Mouse (Mus musculus): ENCODE results near the gene Syngr2. TPM values are rescaled to one million over a fixed set of nuclear protein-coding genes. Genes with fewer than 3 reads are reported as not detected.
A peak's percentile ranks its signal among the peaks of the same experiment; 100 is the strongest.

Gene Syngr2
- polyA plus RNA-seq, 1 experiment from 2014 or later, result 135 TPM

DNA sequence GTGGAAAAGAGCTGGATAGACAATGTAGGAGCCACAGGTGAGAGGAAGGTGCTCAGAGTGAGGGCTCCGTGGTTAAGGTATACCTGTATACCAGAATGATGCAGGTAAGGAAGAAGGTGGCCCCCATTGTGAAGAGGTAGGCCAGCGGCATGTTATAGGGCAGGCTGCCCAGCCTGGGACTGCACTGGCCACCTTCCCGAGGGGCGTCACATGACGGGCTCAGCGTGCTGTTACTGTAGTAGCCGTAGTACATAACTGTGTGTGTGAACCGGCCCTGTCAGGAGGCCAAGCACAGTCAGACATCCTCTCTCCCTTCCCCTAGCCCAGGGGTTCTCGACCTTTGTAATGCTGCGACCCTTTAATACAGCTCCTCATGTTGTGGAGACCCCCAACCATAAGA is 34.5 kb upstream of the Syngr2 start:
- Histone ChIP-seq H3K4me1 (replicated peaks) (peaks cover 19% of the 10 kb centered on the region), H3K36me3 (0 out of 2 replicates have a peak, but pooled peaks cover 2% of the 10 kb centered on the region), H3K4me2 (replicated peaks) (no peak overlapping the region), H3K9me3 (no peaks in the 10 kb centered on the region), H3K27ac (no peak overlapping the region), H3K27me3 (replicated peaks) (no peaks in the 10 kb centered on the region), H3K9ac (no peak overlapping the region), H3K4me3 (replicated peaks) (no peak overlapping the region)
- ATAC-seq, result no peak
- 96% methylated on average over 10 of the region's 10 CpGs for WGBS

DNA sequence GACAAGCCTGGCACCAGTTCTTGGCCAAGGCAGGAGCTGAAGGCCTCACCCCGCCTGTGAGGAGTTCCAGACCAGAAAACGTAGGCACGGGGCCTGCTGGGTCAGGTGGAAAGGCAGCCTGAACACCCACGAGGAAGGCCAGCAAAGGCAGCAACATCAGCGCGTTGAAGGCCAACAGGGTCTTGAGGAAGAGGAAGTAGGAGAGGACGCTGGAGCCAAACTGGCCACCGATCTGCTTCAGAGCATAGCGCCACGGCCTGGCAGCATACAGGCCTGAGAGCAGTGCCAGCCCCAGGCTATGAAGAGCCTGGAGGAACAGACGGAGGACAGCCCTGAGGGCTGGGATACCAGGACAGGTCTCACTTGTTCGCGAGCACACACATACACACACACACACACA is 33.9 kb upstream of the Syngr2 start:
- Histone ChIP-seq H3K27ac (no peak overlapping the region), H3K4me2 (replicated peaks) (no peak overlapping the region), H3K36me3 (0 out of 2 replicates have a peak, but pooled peaks cover 2% of the 10 kb centered on the region), H3K9me3 (no peaks in the 10 kb centered on the region), H3K4me3 (replicated peaks) (no peak overlapping the region), H3K27me3 (replicated peaks) (no peaks in the 10 kb centered on the region), H3K4me1 (replicated peaks) (peaks cover 25% of the 10 kb centered on the region), H3K9ac (no peak overlapping the region)
- 89% methylated on average over 13 of the region's 13 CpGs for WGBS
- ATAC-seq, result no peak

DNA sequence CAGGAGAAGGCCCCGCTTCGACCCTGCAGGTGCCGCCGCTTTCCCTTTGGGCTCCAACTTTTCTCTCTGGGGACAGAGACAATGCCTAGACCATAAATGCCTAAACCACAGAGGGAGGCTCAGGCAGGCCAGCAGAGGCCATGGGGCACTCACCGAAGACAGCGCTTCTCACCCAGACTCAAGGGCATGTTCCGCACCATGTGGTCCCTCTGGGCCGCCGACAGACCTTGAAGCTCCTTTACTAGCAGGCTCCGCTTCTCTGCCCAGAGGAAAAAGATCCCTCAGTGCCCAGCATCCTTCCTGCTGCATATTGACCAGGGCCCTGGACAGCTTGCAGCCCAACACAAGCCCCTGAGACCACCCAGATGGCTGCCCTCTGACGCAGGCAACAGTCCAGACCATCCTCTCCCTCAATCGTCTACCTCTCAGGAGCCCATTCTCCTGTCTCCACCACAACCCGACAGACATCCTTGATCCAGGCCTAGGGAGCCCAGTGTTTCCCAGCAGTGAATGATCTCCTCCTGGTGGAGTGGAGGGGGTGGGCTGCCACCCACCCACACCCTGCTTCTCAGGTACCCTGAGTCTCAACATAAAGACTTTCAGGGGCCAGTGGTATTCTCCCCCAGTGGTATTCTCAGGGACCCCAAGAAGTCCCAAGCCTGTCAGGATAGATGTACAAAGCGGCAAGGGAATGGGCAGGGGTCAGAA is 33.2 kb upstream of the Syngr2 start:
- WGBS, result 90% methylated on average over 14 of the region's 14 CpGs
- 0 out of 2 replicates have a peak, but pooled peaks cover 2% of the 10 kb centered on the region for H3K36me3 ChIP-seq
- ATAC-seq, result no peak

DNA sequence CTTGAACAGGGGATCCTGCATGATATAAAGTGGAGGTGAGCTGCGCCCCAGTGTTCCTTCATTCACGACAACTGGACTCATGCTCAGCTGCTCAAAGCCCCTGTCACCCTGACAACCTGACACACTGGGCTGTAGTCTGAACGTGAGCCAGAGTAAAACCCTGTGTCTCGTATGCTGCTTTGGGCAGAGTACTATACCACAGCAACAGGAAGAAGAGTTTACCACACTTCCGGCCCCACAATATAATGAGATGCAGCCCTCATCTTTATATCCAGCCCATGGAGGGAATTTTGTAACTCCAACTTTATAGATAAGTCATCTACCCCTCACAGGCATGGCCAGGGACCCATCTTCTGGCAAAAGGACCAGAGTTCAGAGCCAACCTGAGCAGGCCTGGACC is 32.4 kb upstream of the Syngr2 start:
- ATAC-seq, result no peak
- 89% methylated on average over 5 of the region's 5 CpGs for WGBS
- Histone ChIP-seq H3K9me3 (no peaks in the 10 kb centered on the region), H3K36me3 (no peaks in the 10 kb centered on the region), H3K27ac (no peak overlapping the region), H3K27me3 (replicated peaks) (no peaks in the 10 kb centered on the region), H3K4me3 (replicated peaks) (no peak overlapping the region), H3K4me1 (replicated peaks) (peaks cover 36% of the 10 kb centered on the region), H3K9ac (no peak overlapping the region), H3K4me2 (replicated peaks) (no peak overlapping the region)

More for the DNA sequence above, 33.2 kb upstream of the Syngr2 start:
- H3K9ac ChIP-seq, result no peak overlapping the region
- no peak overlapping the region for H3K4me2 ChIP-seq (replicated peaks)
- no peak overlapping the region for H3K4me3 ChIP-seq (replicated peaks)
- no peak overlapping the region for H3K27ac ChIP-seq
- H3K4me1 ChIP-seq (replicated peaks), result peaks cover 28% of the 10 kb centered on the region
- no peaks in the 10 kb centered on the region for H3K27me3 ChIP-seq (replicated peaks)
- no peaks in the 10 kb centered on the region for H3K9me3 ChIP-seq

DNA sequence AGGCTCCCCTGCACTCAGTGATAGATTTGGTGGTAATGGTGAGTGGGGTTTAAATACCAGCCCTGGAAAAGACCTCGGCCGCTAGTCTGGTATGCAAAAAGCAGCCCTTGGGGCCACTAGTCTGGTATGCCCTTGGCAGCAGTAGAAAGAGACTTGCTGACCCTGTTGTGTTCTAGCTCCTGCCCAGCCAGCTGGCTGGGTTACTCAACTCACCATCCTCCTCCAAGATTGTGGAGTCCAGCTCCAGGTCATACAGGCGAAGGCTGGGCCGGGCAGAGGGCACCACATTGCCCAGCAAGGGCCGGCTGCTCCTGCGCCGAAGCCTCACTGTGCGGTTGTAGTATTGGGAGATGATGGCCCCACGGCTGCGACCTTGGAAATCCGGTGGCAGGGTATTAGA is 31.4 kb upstream of the Syngr2 start:
- Histone ChIP-seq H3K4me1 (replicated peaks) (peaks cover 41% of the 10 kb centered on the region), H3K4me3 (replicated peaks) (no peak overlapping the region), H3K9ac (no peak overlapping the region), H3K9me3 (no peaks in the 10 kb centered on the region), H3K4me2 (replicated peaks) (no peak overlapping the region), H3K27ac (no peak overlapping the region), H3K27me3 (replicated peaks) (no peaks in the 10 kb centered on the region), H3K36me3 (no peaks in the 10 kb centered on the region)
- ATAC-seq, result no peak
- 92% methylated on average over 11 of the region's 11 CpGs for WGBS

DNA sequence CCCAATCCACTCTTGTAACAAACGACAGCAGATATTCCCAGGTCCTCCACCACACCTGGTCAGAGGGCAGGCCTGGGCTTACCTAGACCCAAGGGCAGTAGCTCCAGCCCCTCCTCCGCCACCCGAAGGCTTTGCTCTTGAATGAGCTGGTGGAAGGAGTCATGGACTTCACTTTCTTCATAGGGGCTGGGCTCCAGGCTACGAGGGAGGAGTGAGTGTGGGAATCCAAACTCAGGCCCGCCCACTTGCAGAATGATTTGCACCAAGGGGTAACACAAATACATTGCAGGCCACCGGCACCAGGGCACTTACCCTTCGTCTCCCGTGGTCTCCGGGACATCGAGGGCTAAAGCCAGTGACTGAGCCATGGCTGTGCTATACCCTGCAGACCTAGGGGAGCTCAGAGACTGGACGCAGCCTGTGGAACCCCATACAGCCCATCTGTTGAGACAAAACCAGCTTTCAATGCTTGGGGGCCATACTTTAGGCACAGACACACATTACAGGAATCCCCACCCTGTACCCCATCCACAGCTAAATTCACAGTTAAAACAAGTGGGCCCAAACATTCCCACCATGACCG is 30.5 kb upstream of the Syngr2 start:
- H3K27ac ChIP-seq, result peak overlapping the region; percentile 92
- H3K4me3 ChIP-seq (replicated peaks), result peak overlapping the region; percentile 50
- H3K36me3 ChIP-seq, result no peaks in the 10 kb centered on the region
- no peaks in the 10 kb centered on the region for H3K27me3 ChIP-seq (replicated peaks)
- no peak for ATAC-seq
- H3K4me1 ChIP-seq (replicated peaks), result peaks cover 48% of the 10 kb centered on the region
- no peaks in the 10 kb centered on the region for H3K9me3 ChIP-seq
- WGBS, result 44% methylated on average over 12 of the region's 12 CpGs
- peak overlapping the region; percentile 65 for H3K9ac ChIP-seq
- peak overlapping the region; percentile 89 for H3K4me2 ChIP-seq (replicated peaks)

DNA sequence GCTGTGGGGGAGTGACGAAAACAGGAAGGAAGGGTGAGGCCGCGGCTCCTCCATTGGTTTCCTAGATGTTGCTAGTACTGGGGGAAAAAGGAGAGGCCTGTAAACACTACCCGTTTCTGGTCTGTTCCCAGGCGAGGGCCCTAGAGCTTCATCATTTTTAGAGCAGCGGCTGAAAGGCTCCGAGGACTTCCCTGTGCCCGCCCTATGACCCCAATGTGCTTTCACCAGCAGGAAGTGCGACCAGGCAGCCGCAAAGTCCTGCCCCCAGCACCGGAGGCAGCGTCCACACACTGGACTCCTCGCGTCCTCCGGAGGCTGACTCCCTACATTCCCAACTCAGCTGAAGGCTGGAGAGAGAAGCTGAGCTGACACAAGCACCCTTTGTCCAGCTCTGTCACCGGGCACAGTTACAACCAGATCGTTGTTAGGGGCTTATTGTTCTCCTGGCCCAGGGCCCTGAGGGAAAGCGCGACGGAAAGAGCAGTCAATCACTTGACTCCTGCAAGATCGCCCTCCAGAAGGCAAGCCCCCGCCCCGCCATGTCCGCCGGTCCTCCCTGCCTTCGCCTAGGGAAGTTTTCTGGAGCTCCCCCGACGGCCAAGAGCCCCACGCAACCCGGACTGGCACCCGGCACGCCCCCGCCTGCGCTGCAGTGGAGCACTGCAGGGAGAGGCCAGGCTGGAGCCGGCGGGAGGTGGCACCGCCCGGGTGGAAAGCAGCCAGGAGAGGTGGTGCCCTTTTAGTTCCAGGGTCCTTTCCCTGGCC is 29.9 kb upstream of the Syngr2 start:
- 0 out of 2 replicates have a peak, but pooled peaks cover under 1% of the 10 kb centered on the region for H3K27me3 ChIP-seq (replicated peaks)
- peak overlapping the region; percentile 89 for H3K4me2 ChIP-seq (replicated peaks)
- peak; percentile 48 for ATAC-seq
- H3K9me3 ChIP-seq, result no peaks in the 10 kb centered on the region
- no peaks in the 10 kb centered on the region for H3K36me3 ChIP-seq
- WGBS, result 4% methylated on average over 38 of the region's 38 CpGs
- peak overlapping the region; percentile 50 for H3K4me3 ChIP-seq (replicated peaks)
- H3K4me1 ChIP-seq (replicated peaks), result peaks cover 48% of the 10 kb centered on the region
- peak overlapping the region; percentile 65 for H3K9ac ChIP-seq
- H3K27ac ChIP-seq, result peak overlapping the region; percentile 92

DNA sequence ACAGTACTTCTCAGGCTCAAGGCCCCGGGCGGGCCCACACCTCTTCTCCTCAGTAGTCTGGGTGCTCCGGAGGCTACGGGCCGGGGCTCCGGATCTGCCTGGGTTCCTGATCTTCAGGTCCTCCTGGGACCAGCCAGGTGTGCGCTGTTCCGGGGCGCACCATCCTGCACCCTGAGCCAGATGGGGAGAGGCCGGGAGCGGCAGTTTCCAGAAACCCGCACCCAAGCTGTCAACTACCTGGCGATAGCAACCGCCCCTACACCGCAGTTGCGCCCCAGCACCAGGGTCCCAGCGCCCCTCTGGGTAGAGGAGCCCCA is 29.3 kb upstream of the Syngr2 start:
- H3K9me3 ChIP-seq, result no peaks in the 10 kb centered on the region
- H3K4me1 ChIP-seq (replicated peaks), result peaks cover 48% of the 10 kb centered on the region
- 1% methylated on average over 17 of the region's 17 CpGs for WGBS
- peak overlapping the region; percentile 50 for H3K4me3 ChIP-seq (replicated peaks)
- 0 out of 2 replicates have a peak, but pooled peaks cover 3% of the 10 kb centered on the region for H3K27me3 ChIP-seq (replicated peaks)
- peak overlapping the region; percentile 89 for H3K4me2 ChIP-seq (replicated peaks)
- no peaks in the 10 kb centered on the region for H3K36me3 ChIP-seq
- ATAC-seq, result peak; percentile 21
- H3K9ac ChIP-seq, result peak overlapping the region; percentile 65
- H3K27ac ChIP-seq, result peak overlapping the region; percentile 92

DNA sequence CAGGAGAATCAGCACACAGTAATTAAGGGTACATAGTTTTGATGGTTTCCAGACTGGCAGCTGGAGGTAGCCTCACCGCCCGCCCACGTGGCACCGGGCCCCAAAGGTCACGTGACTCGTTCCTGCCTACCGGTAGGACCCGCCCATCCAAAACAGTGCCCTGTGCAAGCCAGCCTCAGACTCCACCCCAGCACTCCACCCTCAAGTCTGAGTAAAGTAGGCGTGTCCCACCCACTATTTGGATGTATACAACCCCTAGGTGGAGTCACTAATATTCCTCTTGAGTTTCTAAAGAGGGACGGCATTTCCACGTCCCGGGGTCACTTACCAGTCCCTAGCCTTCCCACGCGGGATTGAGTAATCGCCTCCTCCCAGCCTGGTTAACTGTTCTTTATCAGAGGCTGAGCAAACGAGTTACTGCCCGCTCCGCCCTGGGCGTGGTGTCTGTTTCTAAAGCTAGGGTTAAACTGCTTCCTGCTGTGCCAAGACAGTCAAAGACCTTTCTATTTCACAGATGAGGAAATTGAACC is 28.8 kb upstream of the Syngr2 start:
- 0 out of 2 replicates have a peak, but pooled peaks cover 3% of the 10 kb centered on the region for H3K27me3 ChIP-seq (replicated peaks)
- H3K36me3 ChIP-seq, result no peaks in the 10 kb centered on the region
- peaks cover 48% of the 10 kb centered on the region for H3K4me1 ChIP-seq (replicated peaks)
- H3K27ac ChIP-seq, result peak overlapping the region; percentile 92
- H3K4me2 ChIP-seq (replicated peaks), result peak overlapping the region; percentile 89
- peak overlapping the region; percentile 65 for H3K9ac ChIP-seq
- no peaks in the 10 kb centered on the region for H3K9me3 ChIP-seq
- peak overlapping the region; percentile 50 for H3K4me3 ChIP-seq (replicated peaks)
- ATAC-seq, result peak; percentile 87
- 1% methylated on average over 19 of the region's 19 CpGs for WGBS

DNA sequence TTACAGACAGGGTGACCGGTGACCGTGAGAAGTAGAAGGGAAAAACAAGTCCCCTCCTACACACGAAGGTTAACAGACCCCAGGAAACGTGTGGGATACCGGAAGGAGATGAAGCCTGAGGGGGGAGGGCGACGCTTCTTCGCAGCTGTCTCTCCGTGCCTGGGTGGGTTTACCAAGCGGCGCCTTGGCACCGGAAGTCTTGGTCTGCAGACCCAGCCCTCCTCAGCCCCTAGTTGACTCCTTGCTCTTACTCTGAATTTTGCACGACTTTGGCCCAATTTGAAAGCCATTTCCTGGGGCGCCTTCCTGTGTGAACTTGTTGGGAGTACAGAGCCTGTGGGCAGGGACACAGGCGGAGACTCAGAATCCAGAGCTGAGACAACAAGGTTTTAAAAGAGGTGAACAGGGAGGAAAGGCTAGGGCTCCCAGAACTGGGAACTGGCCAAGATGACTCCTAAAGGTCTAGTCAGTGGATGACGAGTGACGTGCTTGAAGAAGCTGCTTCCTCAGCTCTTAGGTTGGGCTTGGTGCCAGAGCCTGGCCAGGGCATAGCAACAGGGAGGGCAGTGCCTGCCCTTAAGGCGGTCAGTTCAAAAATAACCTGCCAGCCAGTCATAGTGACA is 28.2 kb upstream of the Syngr2 start:
- peak overlapping the region; percentile 89 for H3K4me2 ChIP-seq (replicated peaks)

DNA sequence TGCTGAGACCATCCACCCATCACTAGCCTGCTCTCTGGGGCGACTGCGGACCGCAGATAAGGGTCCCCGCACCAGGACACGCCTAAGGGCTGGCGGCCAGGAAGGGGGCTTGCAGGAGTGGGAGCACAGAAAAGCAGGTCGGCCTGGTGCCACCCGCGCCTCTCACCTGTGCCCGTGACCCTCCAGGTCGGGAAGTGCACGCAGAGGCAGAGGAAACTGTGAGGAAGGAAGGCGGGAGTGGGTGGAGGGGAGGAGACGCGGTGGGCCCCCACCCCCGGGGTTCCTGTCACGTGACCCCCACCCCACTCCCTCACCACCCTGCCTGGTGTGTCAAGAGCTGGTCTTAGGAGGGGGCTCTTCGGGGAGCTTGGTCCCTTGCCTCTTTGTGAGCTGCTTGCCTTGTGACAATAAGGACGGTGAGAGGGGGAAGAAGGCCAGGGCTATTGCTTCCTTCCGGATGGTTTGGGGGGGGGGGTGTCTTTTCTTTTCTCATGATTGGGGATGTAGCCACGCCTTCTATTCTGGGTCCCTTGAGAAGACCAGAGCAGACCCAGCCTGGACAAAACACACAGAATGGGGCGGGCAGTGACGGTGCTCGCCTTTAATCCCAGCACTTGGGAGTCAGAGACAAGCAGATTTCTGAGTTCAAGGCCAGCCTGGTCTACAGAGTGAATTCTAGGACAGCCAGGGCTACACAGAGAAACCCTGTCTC is 27.3 kb upstream of the Syngr2 start, which contains the start of the genes Tmc8 and Tmc6:
Tmc8 (plus strand) TSS at position 84 of the 712 bp plus-strand sequence.
Tmc6 (minus strand) TSS at position 206 of the 712 bp plus-strand sequence.
- Histone ChIP-seq H3K27ac (peak within 1 kb of the TSS; percentile 92), H3K27me3 (replicated peaks) (0 out of 2 replicates have a peak, but pooled peaks cover 3% of the 10 kb centered on the region), H3K4me1 (replicated peaks) (peaks cover 48% of the 10 kb centered on the region), H3K36me3 (no peaks in the 10 kb centered on the region), H3K4me2 (replicated peaks) (peak within 1 kb of the TSS; percentile 89), H3K4me3 (replicated peaks) (peak within 1 kb of the TSS; percentile 50), H3K9me3 (no peaks in the 10 kb centered on the region), H3K9ac (peak within 1 kb of the TSS; percentile 34; the same call in 1 of the 2 replicates)
- WGBS, result 59% methylated on average over 24 of the region's 24 CpGs
- ATAC-seq, result no peak

More for the DNA sequence above, 28.2 kb upstream of the Syngr2 start:
- H3K27me3 ChIP-seq (replicated peaks), result 0 out of 2 replicates have a peak, but pooled peaks cover 3% of the 10 kb centered on the region
- 19% methylated on average over 18 of the region's 18 CpGs for WGBS
- peak overlapping the region; percentile 92 for H3K27ac ChIP-seq
- no peaks in the 10 kb centered on the region for H3K36me3 ChIP-seq
- no peak for ATAC-seq
- no peak overlapping the region for H3K9ac ChIP-seq
- H3K4me1 ChIP-seq (replicated peaks), result peaks cover 48% of the 10 kb centered on the region
- peak overlapping the region; percentile 50 for H3K4me3 ChIP-seq (replicated peaks)
- H3K9me3 ChIP-seq, result no peaks in the 10 kb centered on the region
